Mouse (Mus musculus): ENCODE results near the gene Olfr691. TPM values are rescaled to one million over a fixed set of nuclear protein-coding genes. Genes with fewer than 3 reads are reported as not detected.
"Not testable (repeated sequence)": the region's sequence is repeated elsewhere in the genome, so short reads cannot be mapped to it uniquely, and the experiment has no call there.

The Olfr691 gene
- 0.37 and 1.0 TPM in 2 replicates for total RNA-seq (2017)

GRCm38 (mm10) chr7:105342170-105342569, at the start of gene Olfr691:
Gene Olfr691 (minus strand): TSS chr7:105342270.
- ATAC-seq (ENCODE audit: extremely low read depth, insufficient number of reproducible peaks, low FRiP score, poor library complexity, severe bottlenecking): no peak

GRCm38 (mm10) chr7:105390236-105390635, 48.2 kb upstream of the Olfr691 start:
- no peak for ATAC-seq (ENCODE audit: extremely low read depth, insufficient number of reproducible peaks, low FRiP score, poor library complexity, severe bottlenecking)

- peak; percentile 41; the same call in 1 of the 2 replicates for ATAC-seq (ENCODE audit: extremely low read depth, insufficient number of reproducible peaks, low FRiP score, poor library complexity, severe bottlenecking)
These were observed 45.6 kb upstream of the Olfr691 start for GRCm38 (mm10) chr7:105387696-105388095.

GRCm38 (mm10) chr7:105380329-105380728, 38.3 kb upstream of the Olfr691 start:
- no peak for ATAC-seq (ENCODE audit: extremely low read depth, insufficient number of reproducible peaks, low FRiP score, poor library complexity, severe bottlenecking)

GRCm38 (mm10) chr7:105374866-105375265, 32.8 kb upstream of the Olfr691 start, which contains the start of gene Gm5901:
Gene Gm5901 (plus strand): TSS chr7:105375038.
- ATAC-seq (ENCODE audit: extremely low read depth, insufficient number of reproducible peaks, low FRiP score, poor library complexity, severe bottlenecking): no peak

- ATAC-seq (ENCODE audit: extremely low read depth, insufficient number of reproducible peaks, low FRiP score, poor library complexity, severe bottlenecking): no peak
These were observed 31.9 kb upstream of the Olfr691 start for GRCm38 (mm10) chr7:105373976-105374375.

GRCm38 (mm10) chr7:105373509-105373908, 31.4 kb upstream of the Olfr691 start:
- ATAC-seq (ENCODE audit: extremely low read depth, insufficient number of reproducible peaks, low FRiP score, poor library complexity, severe bottlenecking): no peak

- peak; percentile 77 for ATAC-seq (ENCODE audit: extremely low read depth, insufficient number of reproducible peaks, low FRiP score, poor library complexity, severe bottlenecking)
These were observed 30.8 kb upstream of the Olfr691 start for GRCm38 (mm10) chr7:105372912-105373311.

GRCm38 (mm10) chr7:105368521-105368920, 26.5 kb upstream of the Olfr691 start:
- no peak for ATAC-seq (ENCODE audit: extremely low read depth, insufficient number of reproducible peaks, low FRiP score, poor library complexity, severe bottlenecking)

- ATAC-seq (ENCODE audit: extremely low read depth, insufficient number of reproducible peaks, low FRiP score, poor library complexity, severe bottlenecking): no peak
These were observed 25.9 kb upstream of the Olfr691 start, which contains the start of gene Olfr692 for GRCm38 (mm10) chr7:105367930-105368329. Gene Olfr692 (plus strand): TSS chr7:105368230.

GRCm38 (mm10) chr7:105367268-105367667, 25.2 kb upstream of the Olfr691 start:
- ATAC-seq (ENCODE audit: extremely low read depth, insufficient number of reproducible peaks, low FRiP score, poor library complexity, severe bottlenecking): no peak

GRCm38 (mm10) chr7:105361713-105362112, 19.6 kb upstream of the Olfr691 start:
- ATAC-seq (ENCODE audit: extremely low read depth, insufficient number of reproducible peaks, low FRiP score, poor library complexity, severe bottlenecking): no peak

- ATAC-seq (ENCODE audit: extremely low read depth, insufficient number of reproducible peaks, low FRiP score, poor library complexity, severe bottlenecking): not testable (repeated sequence)
These were observed 14.4 kb upstream of the Olfr691 start for GRCm38 (mm10) chr7:105356487-105356886.

- not testable (repeated sequence) for ATAC-seq (ENCODE audit: extremely low read depth, insufficient number of reproducible peaks, low FRiP score, poor library complexity, severe bottlenecking)
These were observed 14.0 kb upstream of the Olfr691 start for GRCm38 (mm10) chr7:105356064-105356463.

GRCm38 (mm10) chr7:105342752-105343151, 682 bp upstream of the Olfr691 start:
- ATAC-seq (ENCODE audit: extremely low read depth, insufficient number of reproducible peaks, low FRiP score, poor library complexity, severe bottlenecking): no peak

GRCm38 (mm10) chr7:105334004-105334403, 8.1 kb downstream of the Olfr691 start, which contains the start of gene Olfr690:
Gene Olfr690 (minus strand): TSS chr7:105334104.
- ATAC-seq (ENCODE audit: extremely low read depth, insufficient number of reproducible peaks, low FRiP score, poor library complexity, severe bottlenecking): no peak

- ATAC-seq (ENCODE audit: extremely low read depth, insufficient number of reproducible peaks, low FRiP score, poor library complexity, severe bottlenecking): no peak
These were observed 16.8 kb downstream of the Olfr691 start for GRCm38 (mm10) chr7:105325302-105325701.

GRCm38 (mm10) chr7:105310865-105311264, 31.2 kb downstream of the Olfr691 start, which contains the start of gene Olfr689:
Gene Olfr689 (plus strand): TSS chr7:105311165.
- no peak for ATAC-seq (ENCODE audit: extremely low read depth, insufficient number of reproducible peaks, low FRiP score, poor library complexity, severe bottlenecking)

- no peak for ATAC-seq (ENCODE audit: extremely low read depth, insufficient number of reproducible peaks, low FRiP score, poor library complexity, severe bottlenecking)
These were observed 52.0 kb downstream of the Olfr691 start for GRCm38 (mm10) chr7:105290051-105290450.

GRCm38 (mm10) chr7:105287795-105288194, 54.3 kb downstream of the Olfr691 start, which contains the start of gene Olfr688:
Gene Olfr688 (plus strand): TSS chr7:105288095.
- no peak for ATAC-seq (ENCODE audit: extremely low read depth, insufficient number of reproducible peaks, low FRiP score, poor library complexity, severe bottlenecking)
